Mouse (Mus musculus): ENCODE measurements at regions not wholly inside any gene's neighbourhood (a gene's known extent, or its start where the extent isn't known, plus 50 kb on each side); places are given as distances from the start of the nearest gene placed in this dataset.

DNA sequence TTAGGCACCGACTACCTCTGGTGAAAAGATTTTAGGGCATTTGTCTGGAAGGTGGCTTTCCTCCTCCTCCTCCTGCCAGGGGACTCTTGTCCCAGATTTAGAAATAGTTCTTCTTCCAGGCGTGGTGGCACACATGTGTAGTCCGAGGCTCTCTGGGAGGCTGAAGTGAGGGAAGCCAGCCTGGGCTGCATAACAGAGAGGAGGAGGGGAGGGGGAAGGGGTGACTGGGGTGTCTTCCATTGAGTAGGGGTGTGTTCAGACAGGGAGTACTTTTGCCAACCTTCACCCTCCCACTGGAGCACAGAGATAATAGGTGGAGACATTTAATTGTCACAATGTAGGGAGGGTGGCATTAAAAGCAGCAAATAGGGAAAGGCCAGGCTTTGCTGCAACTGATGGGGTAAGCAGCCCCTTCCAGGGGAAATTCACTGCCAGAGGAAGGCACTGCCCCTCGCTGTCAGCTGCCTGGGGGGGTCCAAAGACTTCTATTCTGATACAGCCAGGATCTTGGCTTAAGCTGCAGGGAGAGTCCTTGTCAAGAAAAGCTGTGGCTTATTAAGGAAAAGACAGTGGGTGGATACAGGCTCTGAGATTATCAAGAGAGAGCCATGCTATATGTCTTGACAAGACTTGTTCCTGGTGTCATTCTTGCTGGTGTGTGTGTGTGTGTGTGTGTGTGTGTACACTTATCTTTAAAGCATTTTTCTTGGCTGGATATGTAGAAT is 83.9 kb downstream of the Bbs10 start:
- WGBS, result 24% methylated on average over 4 of the region's 4 CpGs
- peaks cover 20% of the 10 kb centered on the region for H3K4me1 ChIP-seq (ENCODE audit: control insufficient read depth, insufficient read depth, low read length)
- no peak overlapping the region for H3K4me3 ChIP-seq (ENCODE audit: insufficient read depth, low read depth, low read length)
- peak overlapping the region; percentile 87 for H3K27ac ChIP-seq (ENCODE audit: insufficient read depth, low read depth, low read length)
- no peak for TF ChIP-seq CTCF (IDR thresholded peaks at IDR 0.05; ENCODE audit: insufficient read depth, low read depth, low read length)

GRCm38 (mm10) chr10:111385561-111385960 is 87.1 kb downstream of the Bbs10 start:
- no peak overlapping the region for H3K27ac ChIP-seq (ENCODE audit: insufficient read depth, low read depth, low read length)

DNA sequence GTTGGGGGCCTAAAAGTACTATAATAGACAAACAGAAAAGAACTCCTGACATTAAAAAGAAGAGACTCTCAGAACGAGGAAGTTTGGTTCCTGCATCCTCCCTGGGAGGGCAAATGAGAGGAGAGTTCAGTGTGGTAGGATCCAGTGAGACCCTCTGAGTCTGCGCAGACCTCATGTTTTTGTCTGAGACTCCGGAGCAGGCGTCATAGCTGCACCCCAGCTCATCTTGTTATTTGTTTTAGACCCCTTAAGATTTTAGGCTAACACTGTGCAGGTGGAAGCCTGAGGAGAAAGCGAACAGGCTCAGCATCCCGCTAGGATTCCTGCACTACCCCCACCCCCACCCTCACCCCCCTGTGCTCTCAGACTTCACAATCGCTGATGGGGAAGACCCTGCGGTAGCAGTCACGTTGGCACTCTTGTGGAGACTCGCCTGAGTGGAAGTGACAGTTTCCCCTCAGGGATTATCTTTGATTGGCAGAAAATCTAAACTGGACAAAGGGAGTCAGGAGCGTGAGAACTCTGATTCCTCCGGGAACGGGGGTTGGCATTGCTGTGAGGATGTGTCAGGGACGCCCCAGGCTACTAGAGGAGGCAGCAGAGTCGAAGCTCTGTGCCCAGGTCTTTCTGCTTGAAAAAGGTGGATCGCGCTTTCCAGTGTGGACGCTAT is 85.0 kb upstream of the Nap1l1 start:
- Histone ChIP-seq H3K4me3 (ENCODE audit: insufficient read depth, low read depth, low read length) (no peak overlapping the region), H3K4me1 (ENCODE audit: control insufficient read depth, insufficient read depth, low read length) (peaks cover 8% of the 10 kb centered on the region), H3K27ac (ENCODE audit: insufficient read depth, low read depth, low read length) (no peak overlapping the region)
- 55% methylated on average over 18 of the region's 18 CpGs for WGBS
- TF ChIP-seq POLR2A (IDR thresholded peaks at IDR 0.05; ENCODE audit: insufficient read depth, low read depth, low read length), result no peak
- no peak for TF ChIP-seq CTCF (IDR thresholded peaks at IDR 0.05; ENCODE audit: insufficient read depth, low read depth, low read length)

More at GRCm38 (mm10) chr10:111385561-111385960, 87.1 kb downstream of the Bbs10 start:
- H3K4me3 ChIP-seq (ENCODE audit: insufficient read depth, low read depth, low read length), result no peak overlapping the region
- peaks cover 19% of the 10 kb centered on the region for H3K4me1 ChIP-seq (ENCODE audit: control insufficient read depth, insufficient read depth, low read length)
- no peak for TF ChIP-seq CTCF (IDR thresholded peaks at IDR 0.05; ENCODE audit: insufficient read depth, low read depth, low read length)
- TF ChIP-seq POLR2A (IDR thresholded peaks at IDR 0.05; ENCODE audit: insufficient read depth, low read depth, low read length), result no peak
- WGBS, result 64% methylated on average over 9 of the region's 9 CpGs

DNA sequence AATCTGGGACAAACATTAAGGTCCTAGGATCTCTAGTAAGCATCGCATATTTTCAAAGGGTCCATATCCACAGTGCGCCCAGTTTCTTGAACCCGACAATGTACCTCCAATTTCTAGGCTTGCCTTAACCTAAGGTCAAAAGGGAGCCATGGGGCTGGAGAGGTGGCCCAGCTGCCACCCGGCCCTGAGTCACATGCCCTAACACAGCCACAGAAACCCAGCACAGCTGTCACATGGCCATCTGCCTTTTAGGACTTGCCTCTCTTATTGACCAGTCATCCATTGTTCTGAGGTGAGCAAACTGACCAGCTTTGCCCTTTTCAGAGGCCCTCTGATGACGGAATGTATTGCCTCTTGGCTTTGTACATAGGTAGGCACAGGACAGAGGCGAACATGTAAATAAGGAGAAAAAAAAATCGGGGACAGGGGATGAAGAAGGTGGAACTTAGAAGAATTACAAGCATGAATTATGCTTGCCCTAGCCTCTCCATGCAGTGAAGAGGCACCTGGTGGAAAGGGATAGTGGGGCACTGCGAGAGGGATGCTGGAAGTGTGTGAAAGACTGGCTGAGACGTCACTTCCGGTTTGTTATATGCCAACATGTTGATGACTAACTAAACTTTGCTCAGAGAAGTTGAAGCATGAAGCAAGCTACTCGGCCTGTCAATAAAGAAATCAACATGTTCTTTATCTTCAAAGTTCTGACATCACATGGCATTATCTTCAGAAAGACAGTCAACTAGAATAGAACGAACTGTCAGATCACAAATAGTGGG is 84.3 kb upstream of the Nap1l1 start:
- peaks cover 8% of the 10 kb centered on the region for H3K4me1 ChIP-seq (ENCODE audit: control insufficient read depth, insufficient read depth, low read length)
- no peak overlapping the region for H3K27ac ChIP-seq (ENCODE audit: insufficient read depth, low read depth, low read length)
- 89% methylated on average over 12 of the region's 12 CpGs for WGBS
- no peak overlapping the region for H3K4me3 ChIP-seq (ENCODE audit: insufficient read depth, low read depth, low read length)
- TF ChIP-seq POLR2A (IDR thresholded peaks at IDR 0.05; ENCODE audit: insufficient read depth, low read depth, low read length), result no peak
- no peak for TF ChIP-seq CTCF (IDR thresholded peaks at IDR 0.05; ENCODE audit: insufficient read depth, low read depth, low read length)

- H3K27ac ChIP-seq (ENCODE audit: insufficient read depth, low read depth, low read length), result peak overlapping the region; percentile 71
- TF ChIP-seq POLR2A (IDR thresholded peaks at IDR 0.05; ENCODE audit: insufficient read depth, low read depth, low read length), result no peak
- no peak for TF ChIP-seq CTCF (IDR thresholded peaks at IDR 0.05; ENCODE audit: insufficient read depth, low read depth, low read length)
- 8% methylated on average over 9 of the region's 9 CpGs for WGBS
- H3K4me1 ChIP-seq (ENCODE audit: control insufficient read depth, insufficient read depth, low read length), result peaks cover 8% of the 10 kb centered on the region
- H3K4me3 ChIP-seq (ENCODE audit: insufficient read depth, low read depth, low read length), result no peak overlapping the region
Measured at GRCm38 (mm10) chr10:111389890-111390289, 83.1 kb upstream of the Nap1l1 start.

GRCm38 (mm10) chr10:111394421-111394820 is 78.6 kb upstream of the Nap1l1 start:
- Histone ChIP-seq H3K27ac (ENCODE audit: insufficient read depth, low read depth, low read length) (no peak overlapping the region), H3K4me3 (ENCODE audit: insufficient read depth, low read depth, low read length) (no peak overlapping the region), H3K4me1 (ENCODE audit: control insufficient read depth, insufficient read depth, low read length) (peaks cover 6% of the 10 kb centered on the region)
- TF ChIP-seq CTCF (IDR thresholded peaks at IDR 0.05; ENCODE audit: insufficient read depth, low read depth, low read length) (no peak), POLR2A (IDR thresholded peaks at IDR 0.05; ENCODE audit: insufficient read depth, low read depth, low read length) (no peak)
- WGBS, result 76% methylated on average over 9 of the region's 9 CpGs

- TF ChIP-seq POLR2A (IDR thresholded peaks at IDR 0.05; ENCODE audit: insufficient read depth, low read depth, low read length) (no peak), CTCF (IDR thresholded peaks at IDR 0.05; ENCODE audit: insufficient read depth, low read depth, low read length) (no peak)
- Histone ChIP-seq H3K4me1 (ENCODE audit: control insufficient read depth, insufficient read depth, low read length) (no peaks in the 10 kb centered on the region), H3K27ac (ENCODE audit: insufficient read depth, low read depth, low read length) (no peak overlapping the region), H3K4me3 (ENCODE audit: insufficient read depth, low read depth, low read length) (no peak overlapping the region)
- 95% methylated on average over 6 of the region's 6 CpGs for WGBS
Measured at GRCm38 (mm10) chr10:111405071-111405470, 68.0 kb upstream of the Nap1l1 start.

GRCm38 (mm10) chr10:111408887-111409286 is 64.1 kb upstream of the Nap1l1 start:
- TF ChIP-seq CTCF (IDR thresholded peaks at IDR 0.05; ENCODE audit: insufficient read depth, low read depth, low read length), result no peak
- TF ChIP-seq POLR2A (IDR thresholded peaks at IDR 0.05; ENCODE audit: insufficient read depth, low read depth, low read length), result no peak
- Histone ChIP-seq H3K4me1 (ENCODE audit: control insufficient read depth, insufficient read depth, low read length) (no peaks in the 10 kb centered on the region), H3K4me3 (ENCODE audit: insufficient read depth, low read depth, low read length) (no peak overlapping the region), H3K27ac (ENCODE audit: insufficient read depth, low read depth, low read length) (no peak overlapping the region)
- WGBS, result 92% methylated on average over 3 of the region's 3 CpGs

- H3K4me1 ChIP-seq (ENCODE audit: control insufficient read depth, insufficient read depth, low read length), result no peaks in the 10 kb centered on the region
- no peak overlapping the region for H3K27ac ChIP-seq (ENCODE audit: insufficient read depth, low read depth, low read length)
- no peak overlapping the region for H3K4me3 ChIP-seq (ENCODE audit: insufficient read depth, low read depth, low read length)
- TF ChIP-seq POLR2A (IDR thresholded peaks at IDR 0.05; ENCODE audit: insufficient read depth, low read depth, low read length) (no peak), CTCF (IDR thresholded peaks at IDR 0.05; ENCODE audit: insufficient read depth, low read depth, low read length) (no peak)
- 81% methylated on average over 5 of the region's 5 CpGs for WGBS
Measured at GRCm38 (mm10) chr10:111409497-111409896, 63.5 kb upstream of the Nap1l1 start.
